Mouse (Mus musculus) liver, embryonic 12.5 days (tissue): Measurements from ENCODE around the gene C2cd2l. TPM values are rescaled to one million over a fixed set of nuclear protein-coding genes. Genes with fewer than 3 reads are reported as not detected.
"Not testable (repeated sequence)": the region's sequence is repeated elsewhere in the genome, so short reads cannot be mapped to it uniquely, and the experiment has no call there.

Experiments
- ATAC-seq: fragments of 200-750 bp; cut with Nextera tagmentation; 2 replicates; pipeline ENCODE4 v1.8.0; 2017; ENCODE audit warnings: moderate number of reproducible peaks, mild to moderate bottlenecking, moderate library complexity
- H3K27ac ChIP-seq: fragments of 300-500 bp; sonication (generic); 2 replicates; pipeline ENCODE4 v1.5.1; 2016; ENCODE audit warnings: mild to moderate bottlenecking
- H3K27me3 ChIP-seq: fragments of 300-500 bp; sonication (generic); replicated peaks from 2 replicates; pipeline ENCODE4 v1.6.1; 2016; ENCODE audit warnings: mild to moderate bottlenecking, moderate library complexity
- H3K36me3 ChIP-seq: fragments of 300-500 bp; sonication (generic); 2 replicates; pipeline ENCODE4 v1.6.1; 2016; ENCODE audit warnings: mild to moderate bottlenecking, moderate library complexity
- H3K4me1 ChIP-seq: fragments of 300-500 bp; sonication (generic); 2 replicates; pipeline ENCODE4 v1.6.1; 2016
- H3K4me2 ChIP-seq: fragments of 300-500 bp; sonication (generic); 2 replicates; pipeline ENCODE4 v1.6.1; 2016; ENCODE audit warnings: mild to moderate bottlenecking, moderate library complexity
- H3K4me3 ChIP-seq: fragments of 300-500 bp; sonication (generic); 2 replicates; pipeline ENCODE4 v1.5.1; 2016; ENCODE audit warnings: mild to moderate bottlenecking, moderate library complexity
- H3K9ac ChIP-seq: fragments of 300-500 bp; sonication (generic); 2 replicates; pipeline ENCODE4 v1.6.1; 2016; ENCODE audit warnings: mild to moderate bottlenecking, moderate library complexity
- H3K9me3 ChIP-seq: fragments of 300-500 bp; sonication (generic); replicated peaks from 2 replicates; pipeline ENCODE4 v1.6.1; 2016; ENCODE audit warnings: mild to moderate bottlenecking, moderate library complexity
- WGBS: fragments of 180-500 bp; shearing (Covaris S2); methylation state at CpG from one replicate; pipeline ENCODE4 v1.1.7; 2016; ENCODE audit not compliant: insufficient replicate concordance; 5-methylcytosine and 5-hydroxymethylcytosine counted together
- polyA plus RNA-seq: library from polyadenylated mRNA; unstranded; fragments of >200 nt; fragmentation: Nextera tagmentation; extraction: Ambion mirVana; gene quantifications from 2 replicates; pipeline ENCODE4 v1.2.1, GENCODE M21; 2016

The C2cd2l gene
- polyA plus RNA-seq, 1 experiment from 2014 or later = 12.3 TPM

DNA sequence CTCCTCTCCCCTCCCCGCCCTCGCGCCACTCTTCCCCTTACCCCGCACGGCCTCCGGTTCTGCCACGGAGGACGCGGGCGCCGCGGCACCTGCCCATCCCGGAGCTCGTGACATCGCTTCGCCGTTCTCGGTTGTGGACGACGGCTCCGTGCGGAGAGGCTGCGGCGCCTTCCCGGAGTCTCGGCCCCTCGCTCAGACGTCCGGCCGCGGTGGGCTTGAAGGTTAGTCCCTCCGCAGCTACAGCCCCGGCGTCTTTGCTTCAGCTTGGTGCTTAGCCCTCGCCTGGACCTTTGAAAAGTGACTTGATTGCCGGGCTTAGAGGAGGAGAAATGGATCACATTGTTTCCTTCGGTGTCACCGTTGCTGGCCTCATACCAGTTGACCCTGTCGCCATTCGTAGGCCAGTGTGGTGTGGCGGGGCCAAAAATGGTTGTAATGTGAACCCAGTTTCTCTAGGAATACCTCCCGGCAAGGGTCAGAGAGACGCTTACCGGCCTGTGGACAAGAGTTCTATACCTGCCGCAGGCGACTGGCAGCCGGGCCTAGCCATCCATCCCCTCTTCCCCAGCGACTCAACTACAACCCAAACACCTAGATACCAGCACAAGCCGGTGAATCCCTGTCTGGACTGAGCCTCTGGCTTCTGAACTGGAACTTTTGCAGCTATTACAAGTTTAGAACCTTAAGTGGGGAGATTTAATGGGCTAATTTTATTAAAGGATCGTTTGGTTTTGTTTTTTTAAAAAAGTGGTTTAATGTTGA, 15.4 kb upstream of the C2cd2l start:
- peak overlapping the region; percentile 84 for H3K4me2 ChIP-seq
- H3K9ac ChIP-seq = peak overlapping the region; percentile 99
- under 1% methylated on average over 46 of the region's 50 CpGs for WGBS
- peaks cover 54% of the 10 kb centered on the region for H3K4me1 ChIP-seq
- H3K27ac ChIP-seq = peak overlapping the region; percentile 100
- ATAC-seq = peak; percentile 17
- no peaks in the 10 kb centered on the region for H3K9me3 ChIP-seq
- peak overlapping the region; percentile 93 for H3K4me3 ChIP-seq
- H3K36me3 ChIP-seq = peaks cover 90% of the 10 kb centered on the region
- no peaks in the 10 kb centered on the region for H3K27me3 ChIP-seq

DNA sequence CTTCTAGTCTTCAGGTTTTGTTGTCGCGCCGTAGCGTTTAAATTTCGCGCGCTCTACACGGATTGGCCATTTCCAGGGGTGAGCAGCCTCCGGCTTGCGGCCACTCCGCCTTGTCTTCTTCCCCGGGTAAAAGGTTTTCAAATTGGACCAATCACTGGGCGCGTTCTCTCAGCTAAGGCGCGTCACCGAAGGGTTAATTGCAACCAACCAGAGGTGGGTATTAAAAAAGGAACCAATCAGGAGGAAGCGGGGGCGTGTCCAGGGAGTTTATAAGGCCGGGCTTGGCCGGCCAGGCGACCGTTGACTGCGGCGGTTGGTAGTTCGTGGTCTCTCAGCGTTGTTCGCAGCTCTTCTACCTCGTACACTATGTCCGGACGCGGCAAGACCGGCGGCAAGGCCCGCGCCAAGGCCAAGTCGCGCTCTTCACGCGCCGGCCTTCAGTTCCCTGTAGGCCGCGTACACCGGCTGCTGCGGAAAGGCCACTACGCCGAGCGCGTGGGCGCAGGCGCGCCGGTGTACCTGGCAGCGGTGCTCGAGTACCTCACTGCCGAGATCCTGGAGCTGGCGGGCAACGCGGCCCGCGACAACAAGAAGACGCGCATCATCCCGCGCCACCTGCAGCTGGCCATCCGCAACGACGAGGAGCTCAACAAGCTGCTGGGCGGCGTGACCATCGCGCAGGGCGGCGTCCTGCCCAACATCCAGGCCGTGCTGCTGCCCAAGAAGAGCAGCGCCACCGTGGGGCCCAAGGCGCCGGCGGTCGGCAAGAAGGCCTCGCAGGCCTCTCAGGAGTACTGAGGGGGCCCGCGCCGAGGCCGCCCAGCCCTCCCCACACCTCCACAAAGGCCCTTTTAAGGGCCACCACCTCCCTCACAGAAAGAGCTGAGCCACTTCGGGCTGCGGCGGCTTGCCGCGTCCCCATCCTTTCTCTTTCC, 14.6 kb upstream of the C2cd2l start, which contains the start of gene H2afx:
H2afx (plus strand) TSS at position 299 of the 935 bp plus-strand sequence.
- Histone ChIP-seq H3K9ac (peak within 1 kb of the TSS; percentile 99), H3K36me3 (peaks cover 90% of the 10 kb centered on the region), H3K27me3 (no peaks in the 10 kb centered on the region), H3K4me3 (peak within 1 kb of the TSS; percentile 93), H3K27ac (peak within 1 kb of the TSS; percentile 100), H3K4me2 (peak within 1 kb of the TSS; percentile 84), H3K9me3 (no peaks in the 10 kb centered on the region), H3K4me1 (peaks cover 46% of the 10 kb centered on the region)
- under 1% methylated on average over 91 of the region's 91 CpGs for WGBS
- peak; percentile 88 for ATAC-seq

DNA sequence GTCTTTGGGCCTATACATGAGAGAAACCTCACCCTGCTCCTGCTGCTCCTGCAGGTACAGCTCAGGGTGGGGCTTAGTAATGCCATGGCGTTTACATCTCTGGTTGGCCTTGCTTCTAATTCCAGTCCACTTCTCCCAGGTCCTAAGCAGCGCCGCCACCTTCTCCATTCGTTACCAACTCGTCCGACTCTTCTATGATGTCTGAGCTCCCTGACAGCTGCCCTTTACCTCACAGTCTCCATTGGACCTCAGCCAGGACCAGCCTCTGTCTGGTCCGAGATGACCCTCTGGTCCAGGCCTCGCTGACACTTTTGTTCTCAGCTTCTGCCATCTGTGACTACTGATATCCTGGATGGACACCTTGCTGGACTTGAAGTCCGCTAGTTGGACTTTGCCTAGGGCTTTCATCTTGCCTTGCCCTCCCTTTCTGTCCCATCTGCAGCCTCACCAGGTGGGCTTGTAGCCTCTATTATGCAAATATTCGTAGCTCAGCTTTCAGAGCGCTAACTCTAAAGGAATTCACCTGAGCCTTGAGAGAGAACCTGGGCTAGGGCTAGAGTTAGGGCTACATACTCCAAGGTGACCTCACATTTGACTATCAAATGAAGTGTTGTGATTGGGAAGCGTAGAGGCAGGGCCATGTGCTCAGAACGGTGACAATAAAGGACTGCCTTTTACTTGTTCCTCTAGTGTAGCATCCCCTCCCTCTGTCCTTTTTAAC, 13.0 kb upstream of the C2cd2l start:
- H3K27me3 ChIP-seq = no peaks in the 10 kb centered on the region
- peaks cover 89% of the 10 kb centered on the region for H3K36me3 ChIP-seq
- peaks cover 33% of the 10 kb centered on the region for H3K4me1 ChIP-seq
- 90% methylated on average over 13 of the region's 13 CpGs for WGBS
- H3K4me3 ChIP-seq = peak overlapping the region; percentile 54
- peak overlapping the region; percentile 66 for H3K4me2 ChIP-seq
- peak overlapping the region; percentile 65 for H3K9ac ChIP-seq
- no peak for ATAC-seq
- no peaks in the 10 kb centered on the region for H3K9me3 ChIP-seq
- peak overlapping the region; percentile 89 for H3K27ac ChIP-seq

DNA sequence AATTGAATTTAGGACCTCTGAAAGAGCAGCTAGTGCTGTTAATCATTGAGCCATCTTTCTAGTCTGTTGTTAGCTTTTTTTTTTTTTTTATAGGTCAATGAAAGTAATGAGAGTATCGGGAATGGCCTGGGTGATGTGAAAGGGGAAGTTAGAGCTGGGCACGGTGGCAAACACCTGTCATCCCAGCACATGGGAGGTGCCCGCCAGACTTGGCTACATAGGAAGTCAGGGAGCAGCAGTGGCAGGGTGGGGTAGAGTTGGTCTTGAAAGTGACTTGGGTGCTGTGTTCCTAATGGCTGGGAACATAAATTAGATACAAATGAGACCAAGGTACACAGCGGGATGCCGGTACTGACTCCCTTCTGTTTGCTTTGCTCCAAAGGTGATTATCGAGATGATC, 10.7 kb upstream of the C2cd2l start:
- 80% methylated on average over 6 of the region's 6 CpGs for WGBS
- Histone ChIP-seq H3K27ac (no peak overlapping the region), H3K36me3 (peaks cover 69% of the 10 kb centered on the region)

DNA sequence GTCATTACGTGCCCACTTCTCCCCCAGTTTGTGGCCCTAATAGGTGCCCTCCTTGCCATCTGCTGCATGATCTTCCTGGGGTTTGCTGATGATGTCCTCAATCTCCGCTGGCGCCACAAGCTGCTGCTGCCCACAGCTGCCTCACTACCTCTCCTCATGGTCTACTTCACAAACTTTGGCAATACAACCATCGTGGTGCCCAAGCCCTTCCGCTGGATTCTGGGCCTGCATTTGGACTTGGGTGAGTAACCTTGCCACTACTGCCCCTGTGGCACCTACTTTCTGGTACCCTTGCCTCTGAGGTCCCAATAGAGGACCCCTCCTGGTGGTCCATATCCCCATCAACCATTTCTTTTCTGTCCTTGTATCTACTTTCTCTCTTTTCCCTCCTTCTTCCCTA, 7.8 kb upstream of the C2cd2l start:
- 90% methylated on average over 5 of the region's 5 CpGs for WGBS
- H3K27me3 ChIP-seq = no peaks in the 10 kb centered on the region
- peak overlapping the region; percentile 89 for H3K4me2 ChIP-seq
- H3K4me3 ChIP-seq = peak overlapping the region; percentile 86
- peak overlapping the region; percentile 93; the same call in 1 of the 2 replicates for H3K27ac ChIP-seq
- H3K4me1 ChIP-seq = peaks cover 24% of the 10 kb centered on the region
- H3K9me3 ChIP-seq = no peaks in the 10 kb centered on the region
- ATAC-seq = no peak
- peak overlapping the region; percentile 92 for H3K9ac ChIP-seq
- peaks cover 50% of the 10 kb centered on the region for H3K36me3 ChIP-seq

More for the DNA sequence above, 10.7 kb upstream of the C2cd2l start:
- Histone ChIP-seq H3K4me2 (no peak overlapping the region), H3K4me1 (peaks cover 34% of the 10 kb centered on the region), H3K9me3 (no peaks in the 10 kb centered on the region), H3K27me3 (no peaks in the 10 kb centered on the region), H3K9ac (no peak overlapping the region), H3K4me3 (no peak overlapping the region)
- ATAC-seq = no peak

DNA sequence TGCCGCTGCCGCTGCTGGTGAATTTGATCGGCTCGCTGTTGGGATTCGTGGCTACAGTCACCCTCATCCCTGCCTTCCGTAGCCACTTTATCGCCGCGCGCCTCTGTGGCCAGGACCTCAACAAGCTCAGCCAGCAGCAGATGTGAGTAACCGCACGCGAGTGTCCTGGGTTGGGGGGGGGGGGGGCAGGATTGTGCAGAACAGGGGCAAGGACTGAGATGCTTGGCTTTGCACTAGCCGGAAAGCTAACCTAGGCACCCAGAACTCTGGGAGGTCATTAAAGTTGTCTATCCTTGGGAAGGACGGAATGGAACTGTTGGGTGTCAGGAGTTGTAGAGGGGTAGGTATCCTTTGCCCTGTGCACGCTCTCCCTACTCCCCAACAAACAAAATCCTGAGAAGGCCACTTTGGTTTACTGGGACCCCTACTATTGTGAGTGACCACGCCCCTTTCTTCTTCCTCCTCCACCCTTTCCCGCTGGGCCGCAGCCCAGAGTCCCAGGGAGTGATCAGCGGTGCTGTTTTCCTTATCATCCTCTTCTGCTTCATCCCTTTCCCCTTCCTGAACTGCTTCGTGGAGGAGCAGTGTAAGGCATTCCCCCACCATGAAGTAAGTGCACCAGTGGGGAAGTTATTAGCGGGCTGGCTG, 7.1 kb upstream of the C2cd2l start:
- Histone ChIP-seq H3K4me2 (peak overlapping the region; percentile 89), H3K27me3 (no peaks in the 10 kb centered on the region), H3K4me1 (peaks cover 20% of the 10 kb centered on the region), H3K36me3 (peaks cover 42% of the 10 kb centered on the region), H3K4me3 (peak overlapping the region; percentile 86), H3K27ac (peak overlapping the region; percentile 93), H3K9ac (peak overlapping the region; percentile 92), H3K9me3 (no peaks in the 10 kb centered on the region)
- WGBS = 1% methylated on average over 22 of the region's 22 CpGs
- peak; percentile 58 for ATAC-seq

DNA sequence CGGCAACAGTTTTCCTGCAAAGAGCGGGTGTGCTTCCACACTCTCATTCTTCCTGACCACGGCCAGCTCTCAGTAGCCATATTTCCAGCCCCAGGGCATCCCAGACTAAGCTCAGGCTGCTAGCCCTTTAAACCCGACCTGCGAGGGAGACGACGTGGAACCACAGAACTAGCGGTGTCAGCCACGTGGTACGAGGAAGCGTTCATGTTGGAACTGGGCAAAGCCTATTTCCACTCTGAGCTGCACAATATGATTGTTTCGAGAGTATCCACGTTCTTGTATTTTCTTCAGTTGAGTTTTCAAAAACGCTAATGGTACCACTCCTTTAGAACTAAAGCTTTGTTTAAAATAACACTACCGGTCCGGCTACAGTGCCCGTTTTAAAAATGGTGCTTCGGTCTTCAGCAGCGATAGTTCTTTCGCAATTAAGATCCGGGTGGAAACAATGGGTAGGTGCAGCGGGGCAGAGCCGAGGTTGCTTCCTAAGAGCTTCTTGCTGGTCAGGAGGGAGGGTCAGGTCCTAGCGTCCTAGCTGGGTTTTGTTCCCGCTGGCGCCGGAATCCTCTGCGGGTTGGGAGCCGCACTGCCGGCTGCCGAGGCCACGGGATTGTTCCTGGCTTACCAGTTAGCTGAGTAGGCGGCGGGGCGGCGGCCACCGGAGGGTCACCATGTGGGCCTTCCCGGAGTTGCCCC, 6.4 kb upstream of the C2cd2l start:
- Histone ChIP-seq H3K36me3 (peaks cover 35% of the 10 kb centered on the region), H3K27ac (peak overlapping the region; percentile 93), H3K4me1 (peaks cover 23% of the 10 kb centered on the region), H3K4me3 (peak overlapping the region; percentile 86), H3K9ac (peak overlapping the region; percentile 92), H3K4me2 (peak overlapping the region; percentile 89), H3K27me3 (no peaks in the 10 kb centered on the region), H3K9me3 (no peaks in the 10 kb centered on the region)
- ATAC-seq = peak; percentile 82
- under 1% methylated on average over 38 of the region's 38 CpGs for WGBS

DNA sequence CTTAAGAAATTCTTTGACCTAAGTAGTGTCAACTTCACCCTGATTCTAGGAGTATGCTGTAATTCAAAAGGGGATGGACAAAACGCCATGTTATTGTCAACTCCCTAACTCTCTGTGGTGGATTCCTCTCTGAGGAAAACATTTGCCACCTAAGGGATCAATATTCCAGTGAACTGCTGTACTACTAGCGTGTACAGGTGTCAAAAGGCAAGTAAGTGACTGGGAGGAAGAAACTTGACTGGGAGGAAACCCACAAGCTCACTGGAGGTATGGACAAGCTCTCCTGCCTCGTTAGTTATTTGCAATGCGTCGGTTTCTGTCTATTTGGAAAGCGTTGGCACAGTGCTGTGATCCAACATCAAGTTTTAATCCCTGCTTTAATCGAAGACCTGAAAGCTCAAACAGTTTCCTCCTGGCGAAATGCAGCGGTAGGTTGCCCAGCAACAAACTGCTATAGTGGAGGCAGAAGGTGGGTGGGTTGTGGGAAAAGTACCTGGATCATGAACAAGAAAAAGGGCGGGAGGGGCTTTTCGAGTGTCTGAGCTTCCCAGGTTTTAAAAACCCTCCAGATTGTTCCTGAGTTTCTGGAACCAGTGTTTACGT, 5.8 kb upstream of the C2cd2l start, which contains the start of gene Dpagt1:
Dpagt1 (plus strand) TSS at position 252 of the 603 bp plus-strand sequence.
- peak within 1 kb of the TSS; percentile 93 for H3K27ac ChIP-seq
- peaks cover 30% of the 10 kb centered on the region for H3K4me1 ChIP-seq
- peak within 1 kb of the TSS; percentile 92 for H3K9ac ChIP-seq
- peaks cover 29% of the 10 kb centered on the region for H3K36me3 ChIP-seq
- 3% methylated on average over 12 of the region's 12 CpGs for WGBS
- no peak for ATAC-seq
- peak within 1 kb of the TSS; percentile 89 for H3K4me2 ChIP-seq
- no peaks in the 10 kb centered on the region for H3K27me3 ChIP-seq
- no peaks in the 10 kb centered on the region for H3K9me3 ChIP-seq
- H3K4me3 ChIP-seq = peak within 1 kb of the TSS; percentile 86

DNA sequence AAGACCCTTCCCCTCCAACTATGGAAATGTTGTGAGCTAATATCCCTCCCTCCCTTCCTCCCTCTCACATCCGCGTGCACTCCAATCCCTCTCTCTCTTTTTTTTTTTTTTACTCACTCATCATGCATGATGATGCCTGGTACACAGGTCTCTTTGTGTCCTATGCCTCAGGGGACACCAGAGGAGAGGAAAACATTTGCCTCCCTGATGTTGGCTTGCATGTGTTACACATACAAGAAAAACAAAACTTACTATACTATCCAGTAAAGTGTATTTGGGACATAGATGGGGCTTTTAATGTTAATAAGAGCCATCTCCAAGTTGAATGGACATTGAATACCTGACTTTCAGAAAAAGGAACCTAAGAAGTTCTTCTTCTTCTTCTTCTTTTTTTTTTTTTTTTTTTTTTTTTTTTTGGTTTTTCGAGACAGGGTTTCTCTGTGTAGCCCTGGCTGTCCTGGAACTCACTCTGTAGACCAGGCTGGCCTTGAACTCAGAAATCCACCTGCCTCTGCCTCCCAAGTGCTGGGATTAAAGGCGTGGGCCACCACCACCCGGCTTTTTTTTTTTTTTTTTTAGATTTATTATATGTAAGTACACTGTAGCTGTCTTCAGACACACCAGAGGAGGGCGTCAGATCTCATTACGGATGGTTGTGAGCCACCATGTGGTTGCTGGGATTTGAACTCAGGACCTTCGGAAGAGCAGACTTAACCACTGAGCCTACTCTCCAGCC, 5.1 kb upstream of the C2cd2l start:
- WGBS = 56% methylated on average over 7 of the region's 8 CpGs
- not testable (repeated sequence) for H3K9me3 ChIP-seq, ATAC-seq, H3K27me3 ChIP-seq
- H3K4me1 ChIP-seq = peaks cover 35% of the 10 kb centered on the region
- peak overlapping the region; percentile 93 for H3K27ac ChIP-seq
- H3K36me3 ChIP-seq = peaks cover 22% of the 10 kb centered on the region
- H3K9ac ChIP-seq = peak overlapping the region; percentile 92; the same call in 1 of the 2 replicates
- peak overlapping the region; percentile 86; the same call in 1 of the 2 replicates for H3K4me3 ChIP-seq
- H3K4me2 ChIP-seq = peak overlapping the region; percentile 89

DNA sequence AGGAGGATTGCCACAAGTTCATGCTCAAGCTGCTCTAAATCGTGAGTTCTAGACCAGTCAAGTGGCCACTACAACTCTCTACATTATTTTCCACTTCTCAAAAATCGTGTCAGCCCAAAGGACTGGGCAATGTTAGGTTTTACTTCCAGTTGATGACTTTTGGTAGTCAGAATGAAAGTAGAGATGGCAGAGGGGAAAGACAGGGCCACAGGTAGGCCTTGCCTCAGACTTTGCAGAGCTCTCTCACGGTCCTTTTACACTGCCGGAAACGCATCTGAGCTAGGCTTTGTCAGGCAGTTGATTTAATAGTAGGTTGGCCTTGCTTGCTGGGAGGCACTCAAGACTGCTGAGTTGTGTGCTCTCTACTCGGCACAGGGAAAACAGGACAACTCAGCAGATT, 4.1 kb upstream of the C2cd2l start:
- no peaks in the 10 kb centered on the region for H3K9me3 ChIP-seq
- H3K27ac ChIP-seq = peak overlapping the region; percentile 41; the same call in 1 of the 2 replicates
- H3K27me3 ChIP-seq = no peaks in the 10 kb centered on the region
- no peak overlapping the region for H3K9ac ChIP-seq
- ATAC-seq = no peak
- H3K4me3 ChIP-seq = no peak overlapping the region
- H3K4me1 ChIP-seq = peaks cover 39% of the 10 kb centered on the region
- whole genome bisulfite sequencing = 79% methylated on average over 6 of the region's 6 CpGs
- H3K36me3 ChIP-seq = peaks cover 12% of the 10 kb centered on the region
- H3K4me2 ChIP-seq = no peak overlapping the region
